Mouse (Mus musculus) erythroblast, embryonic 14.5 days (primary cell): ENCODE data around the gene Zfp821.

ENCODE experiments used
- GATA1 ChIP-seq: IDR thresholded peaks from 2 replicates; pipeline ENCODE4 v1.6.1; 2012; ENCODE audit warnings: low read length, inconsistent platforms, mixed read lengths
- TAL1 ChIP-seq: IDR thresholded peaks from 3 replicates; pipeline ENCODE4 v1.6.1; 2012; ENCODE audit warnings: low read length, inconsistent platforms, mixed read lengths

GRCm38 (mm10) chr8:109704565-109705319, 604 bp upstream of the Zfp821 start:
- TF ChIP-seq GATA1, result no peak
- TF ChIP-seq TAL1, result no peak
